Mouse (Mus musculus): ENCODE data around the gene Plekhm2. TPM values are rescaled to one million over a fixed set of nuclear protein-coding genes. Genes with fewer than 3 reads are reported as not detected.
A peak's percentile ranks its signal among the peaks of the same experiment; 100 is the strongest.

Gene Plekhm2
- polyA plus RNA-seq, 1 experiment from 2014 or later: 8.3 TPM

- H3K4me2 ChIP-seq (replicated peaks): no peak overlapping the region
- ATAC-seq: no peak
- WGBS: 75% methylated on average over 4 of the region's 4 CpGs
- H3K9me3 ChIP-seq: no peaks in the 10 kb centered on the region
- H3K27ac ChIP-seq: no peak overlapping the region
- peaks cover 29% of the 10 kb centered on the region for H3K36me3 ChIP-seq
- no peak overlapping the region for H3K4me3 ChIP-seq (replicated peaks)
- H3K4me1 ChIP-seq (replicated peaks): peaks cover 30% of the 10 kb centered on the region
- H3K27me3 ChIP-seq: no peaks in the 10 kb centered on the region
- no peak overlapping the region for H3K9ac ChIP-seq (replicated peaks)
Measured at GRCm38 (mm10) chr4:141659739-141660138, 5.0 kb downstream of the Plekhm2 start.

GRCm38 (mm10) chr4:141658846-141659484, 5.7 kb downstream of the Plekhm2 start:
- ATAC-seq: no peak
- Histone ChIP-seq H3K4me3 (replicated peaks) (no peak overlapping the region), H3K36me3 (peaks cover 32% of the 10 kb centered on the region), H3K4me1 (replicated peaks) (peaks cover 28% of the 10 kb centered on the region), H3K4me2 (replicated peaks) (no peak overlapping the region), H3K27me3 (no peaks in the 10 kb centered on the region), H3K9ac (replicated peaks) (no peak overlapping the region), H3K27ac (no peak overlapping the region), H3K9me3 (no peaks in the 10 kb centered on the region)
- 93% methylated on average over 6 of the region's 6 CpGs for WGBS

- no peaks in the 10 kb centered on the region for H3K27me3 ChIP-seq
- H3K9me3 ChIP-seq: no peaks in the 10 kb centered on the region
- H3K36me3 ChIP-seq: peaks cover 42% of the 10 kb centered on the region
- H3K9ac ChIP-seq (replicated peaks): no peak overlapping the region
- H3K4me2 ChIP-seq (replicated peaks): no peak overlapping the region
- WGBS: 78% methylated on average over 8 of the region's 8 CpGs
- no peak for ATAC-seq
- H3K4me3 ChIP-seq (replicated peaks): no peak overlapping the region
- peaks cover 20% of the 10 kb centered on the region; the same call in 1 of the 2 replicates for H3K4me1 ChIP-seq (replicated peaks)
- H3K27ac ChIP-seq: no peak overlapping the region
Measured at GRCm38 (mm10) chr4:141656932-141657331, 7.8 kb downstream of the Plekhm2 start.

GRCm38 (mm10) chr4:141655908-141656608, 8.6 kb downstream of the Plekhm2 start:
- Histone ChIP-seq H3K27ac (no peak overlapping the region), H3K27me3 (no peaks in the 10 kb centered on the region), H3K4me1 (replicated peaks) (peaks cover 17% of the 10 kb centered on the region; the same call in 1 of the 2 replicates), H3K4me3 (replicated peaks) (no peak overlapping the region), H3K9me3 (no peaks in the 10 kb centered on the region), H3K36me3 (peaks cover 44% of the 10 kb centered on the region), H3K9ac (replicated peaks) (no peak overlapping the region), H3K4me2 (replicated peaks) (no peak overlapping the region)
- ATAC-seq: no peak
- WGBS: 86% methylated on average over 12 of the region's 12 CpGs

- WGBS: 93% methylated on average over 6 of the region's 6 CpGs
- no peaks in the 10 kb centered on the region for H3K27me3 ChIP-seq
- peaks cover 18% of the 10 kb centered on the region; the same call in 1 of the 2 replicates for H3K4me1 ChIP-seq (replicated peaks)
- no peak overlapping the region for H3K4me3 ChIP-seq (replicated peaks)
- no peak for ATAC-seq
- H3K9ac ChIP-seq (replicated peaks): no peak overlapping the region
- no peak overlapping the region for H3K4me2 ChIP-seq (replicated peaks)
- H3K27ac ChIP-seq: 0 out of 2 replicates have a peak overlapping the region, but pooled peaks have one; percentile 17
- H3K9me3 ChIP-seq: no peaks in the 10 kb centered on the region
- peaks cover 32% of the 10 kb centered on the region for H3K36me3 ChIP-seq
Measured at GRCm38 (mm10) chr4:141654509-141654908, 10.2 kb downstream of the Plekhm2 start.

GRCm38 (mm10) chr4:141653813-141654212, 10.9 kb downstream of the Plekhm2 start:
- no peaks in the 10 kb centered on the region for H3K27me3 ChIP-seq
- peaks cover 29% of the 10 kb centered on the region for H3K36me3 ChIP-seq
- H3K4me2 ChIP-seq (replicated peaks): no peak overlapping the region
- no peak overlapping the region for H3K4me3 ChIP-seq (replicated peaks)
- peaks cover 25% of the 10 kb centered on the region; the same call in 1 of the 2 replicates for H3K4me1 ChIP-seq (replicated peaks)
- WGBS: 90% methylated on average over 13 of the region's 13 CpGs
- no peak overlapping the region for H3K9ac ChIP-seq (replicated peaks)
- ATAC-seq: no peak
- 0 out of 2 replicates have a peak overlapping the region, but pooled peaks have one; percentile 17 for H3K27ac ChIP-seq
- H3K9me3 ChIP-seq: no peaks in the 10 kb centered on the region

- Histone ChIP-seq H3K9ac (replicated peaks) (no peak overlapping the region), H3K4me1 (replicated peaks) (peaks cover 22% of the 10 kb centered on the region; the same call in 1 of the 2 replicates), H3K27ac (no peak overlapping the region), H3K36me3 (peaks cover 28% of the 10 kb centered on the region), H3K9me3 (no peaks in the 10 kb centered on the region), H3K4me2 (replicated peaks) (no peak overlapping the region), H3K27me3 (no peaks in the 10 kb centered on the region), H3K4me3 (replicated peaks) (no peak overlapping the region)
- no peak for ATAC-seq
- WGBS: 91% methylated on average over 8 of the region's 8 CpGs
Measured at GRCm38 (mm10) chr4:141653044-141653443, 11.7 kb downstream of the Plekhm2 start.

GRCm38 (mm10) chr4:141651944-141652343, 12.8 kb downstream of the Plekhm2 start:
- H3K27ac ChIP-seq: peak overlapping the region; percentile 7; the same call in 1 of the 2 replicates
- no peaks in the 10 kb centered on the region for H3K27me3 ChIP-seq
- no peak for ATAC-seq
- H3K4me2 ChIP-seq (replicated peaks): no peak overlapping the region
- H3K9ac ChIP-seq (replicated peaks): no peak overlapping the region
- H3K4me3 ChIP-seq (replicated peaks): no peak overlapping the region
- 87% methylated on average over 10 of the region's 10 CpGs for WGBS
- no peaks in the 10 kb centered on the region for H3K9me3 ChIP-seq
- peaks cover 24% of the 10 kb centered on the region for H3K36me3 ChIP-seq
- H3K4me1 ChIP-seq (replicated peaks): peaks cover 19% of the 10 kb centered on the region; the same call in 1 of the 2 replicates

GRCm38 (mm10) chr4:141651286-141651685, 13.4 kb downstream of the Plekhm2 start:
- H3K27ac ChIP-seq: no peak overlapping the region
- no peaks in the 10 kb centered on the region for H3K9me3 ChIP-seq
- H3K4me3 ChIP-seq (replicated peaks): no peak overlapping the region
- H3K36me3 ChIP-seq: peaks cover 26% of the 10 kb centered on the region
- H3K4me2 ChIP-seq (replicated peaks): no peak overlapping the region
- no peak for ATAC-seq
- WGBS: 90% methylated on average over 6 of the region's 6 CpGs
- no peaks in the 10 kb centered on the region for H3K27me3 ChIP-seq
- H3K9ac ChIP-seq (replicated peaks): no peak overlapping the region
- H3K4me1 ChIP-seq (replicated peaks): 0 out of 2 replicates have a peak, but pooled peaks cover 15% of the 10 kb centered on the region

GRCm38 (mm10) chr4:141649244-141649643, 15.5 kb downstream of the Plekhm2 start:
- H3K36me3 ChIP-seq: peaks cover 24% of the 10 kb centered on the region
- H3K4me3 ChIP-seq (replicated peaks): no peak overlapping the region
- WGBS: 87% methylated on average over 6 of the region's 6 CpGs
- ATAC-seq: no peak
- peaks cover 16% of the 10 kb centered on the region; the same call in 1 of the 2 replicates for H3K4me1 ChIP-seq (replicated peaks)
- H3K27ac ChIP-seq: peak overlapping the region; percentile 35; the same call in 1 of the 2 replicates
- no peaks in the 10 kb centered on the region for H3K27me3 ChIP-seq
- H3K9me3 ChIP-seq: no peaks in the 10 kb centered on the region
- no peak overlapping the region for H3K9ac ChIP-seq (replicated peaks)
- no peak overlapping the region for H3K4me2 ChIP-seq (replicated peaks)

- ATAC-seq: no peak
- no peaks in the 10 kb centered on the region for H3K27me3 ChIP-seq
- 90% methylated on average over 5 of the region's 5 CpGs for WGBS
Measured at GRCm38 (mm10) chr4:141648262-141648661, 16.4 kb downstream of the Plekhm2 start.

GRCm38 (mm10) chr4:141647187-141647586, 17.5 kb downstream of the Plekhm2 start:
- no peaks in the 10 kb centered on the region for H3K27me3 ChIP-seq
- no peak overlapping the region for H3K4me3 ChIP-seq (replicated peaks)
- no peaks in the 10 kb centered on the region for H3K9me3 ChIP-seq
- H3K4me1 ChIP-seq (replicated peaks): peaks cover 23% of the 10 kb centered on the region
- WGBS: 94% methylated on average over 3 of the region's 3 CpGs
- H3K27ac ChIP-seq: no peak overlapping the region
- no peak overlapping the region for H3K9ac ChIP-seq (replicated peaks)
- peaks cover 19% of the 10 kb centered on the region for H3K36me3 ChIP-seq
- ATAC-seq: no peak
- H3K4me2 ChIP-seq (replicated peaks): no peak overlapping the region

More at GRCm38 (mm10) chr4:141648262-141648661, 16.4 kb downstream of the Plekhm2 start:
- no peak overlapping the region for H3K9ac ChIP-seq (replicated peaks)
- no peak overlapping the region for H3K4me2 ChIP-seq (replicated peaks)
- no peaks in the 10 kb centered on the region for H3K9me3 ChIP-seq
- peaks cover 21% of the 10 kb centered on the region for H3K4me1 ChIP-seq (replicated peaks)
- H3K4me3 ChIP-seq (replicated peaks): no peak overlapping the region
- no peak overlapping the region for H3K27ac ChIP-seq
- peaks cover 17% of the 10 kb centered on the region for H3K36me3 ChIP-seq

Measured in midbrain, embryonic 13.5 days (tissue).